Mouse (Mus musculus): ENCODE results near the gene Hist1h2bb. TPM values are rescaled to one million over a fixed set of nuclear protein-coding genes. Genes with fewer than 3 reads are reported as not detected.

Gene Hist1h2bb
- total RNA-seq, 2 experiments from 2014 or later: 215 to 270 TPM

DNA sequence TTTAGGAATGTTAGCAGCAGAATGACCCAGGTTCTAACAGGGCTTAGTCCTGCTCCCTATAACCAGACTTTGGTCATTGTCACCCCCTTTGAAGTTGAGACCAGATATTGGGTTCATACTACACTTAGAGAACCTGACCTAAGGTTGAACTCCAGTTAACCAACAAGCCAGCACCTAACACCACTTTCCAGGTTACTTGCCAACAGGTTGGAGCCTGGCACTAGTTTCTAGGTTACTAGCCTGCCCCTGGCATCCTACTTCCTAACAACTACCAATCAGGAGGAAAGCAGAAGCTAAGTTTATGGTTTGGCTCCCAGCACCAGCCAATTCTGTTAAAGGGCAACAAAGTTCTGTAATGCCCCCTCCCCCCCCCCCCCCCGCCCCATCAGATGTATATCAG lies 21.3 kb upstream of the Hist1h2bb start:
- no peak for DNase-seq (ENCODE audit: low spot score in 2 of 2)

DNA sequence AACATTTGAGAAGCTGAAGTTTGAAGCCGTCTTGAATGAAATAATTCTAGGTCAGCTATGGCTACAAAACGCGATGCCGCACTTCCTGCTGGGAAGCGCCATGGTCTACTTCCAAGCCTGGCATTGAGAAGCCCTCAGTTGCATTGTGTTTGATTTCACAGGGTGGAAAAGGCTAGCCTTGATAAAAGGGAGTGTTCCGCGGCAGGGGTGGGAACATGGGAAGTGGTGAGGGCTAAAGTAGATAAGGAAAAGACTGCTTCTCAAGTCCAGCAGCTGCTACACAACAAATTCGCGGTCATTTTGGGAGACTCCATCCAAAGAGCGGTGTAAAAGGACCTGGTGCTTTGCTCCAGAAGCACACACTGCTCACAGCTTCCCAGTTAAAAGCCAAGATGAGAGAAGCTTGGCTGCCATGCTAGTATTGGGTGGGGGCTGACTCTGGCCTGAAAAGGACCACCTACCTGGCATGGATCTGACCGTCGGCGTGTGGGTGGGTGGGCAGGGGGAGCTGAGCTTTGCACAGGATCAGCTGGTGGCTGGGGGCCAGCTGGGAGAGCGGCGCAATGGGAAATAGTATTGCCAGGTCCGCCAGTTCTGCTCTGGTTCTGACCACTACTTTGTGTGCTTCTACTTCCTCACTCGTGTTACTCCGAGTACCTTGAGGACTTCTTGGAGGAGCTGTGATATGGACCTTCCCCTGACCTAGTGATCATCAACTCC lies 17.9 kb upstream of the Hist1h2bb start:
- DNase-seq (ENCODE audit: low spot score in 2 of 2): no peak

- no peak for DNase-seq (ENCODE audit: low spot score in 2 of 2)
These were observed 17.4 kb upstream of the Hist1h2bb start for GRCm38 (mm10) chr13:23729192-23729525.

GRCm38 (mm10) chr13:23729706-23730105 lies 16.8 kb upstream of the Hist1h2bb start:
- DNase-seq (ENCODE audit: low spot score in 2 of 2): no peak

- no peak for DNase-seq (ENCODE audit: low spot score in 2 of 2)
These were observed 16.1 kb upstream of the Hist1h2bb start for GRCm38 (mm10) chr13:23730479-23730878.

- DNase-seq (ENCODE audit: low spot score in 2 of 2): no peak
These were observed 14.3 kb upstream of the Hist1h2bb start for GRCm38 (mm10) chr13:23732156-23732804.

DNA sequence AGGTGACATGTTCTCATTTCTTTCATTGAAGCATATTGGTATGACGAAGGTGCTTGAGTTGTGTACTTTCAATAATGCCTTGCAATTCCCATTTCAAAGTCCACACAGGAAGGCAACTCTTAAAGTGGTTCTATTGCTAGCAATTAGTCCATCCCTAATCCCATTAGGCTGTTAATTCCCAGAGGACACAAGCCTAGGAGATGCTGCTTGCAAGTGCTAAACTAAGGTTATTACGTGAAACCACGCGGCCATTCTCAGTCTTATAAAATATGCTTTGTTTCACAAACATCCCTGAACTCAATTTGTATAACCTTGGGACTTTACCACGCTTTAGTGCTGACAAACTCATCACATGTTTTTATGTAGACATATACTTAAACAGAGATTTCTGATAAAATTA lies 9.4 kb upstream of the Hist1h2bb start:
- no peak for DNase-seq (ENCODE audit: low spot score in 2 of 2)

GRCm38 (mm10) chr13:23738041-23738440 lies 8.5 kb upstream of the Hist1h2bb start:
- DNase-seq (ENCODE audit: low spot score in 2 of 2): no peak

- peak; percentile 85 to 92 for DNase-seq (ENCODE audit: low spot score in 2 of 2)
These were observed 7.9 kb upstream of the Hist1h2bb start, which contains the start of gene Hist1h1c for GRCm38 (mm10) chr13:23738677-23739068. Gene Hist1h1c, plus strand, starts transcription at chr13:23738808.

DNA sequence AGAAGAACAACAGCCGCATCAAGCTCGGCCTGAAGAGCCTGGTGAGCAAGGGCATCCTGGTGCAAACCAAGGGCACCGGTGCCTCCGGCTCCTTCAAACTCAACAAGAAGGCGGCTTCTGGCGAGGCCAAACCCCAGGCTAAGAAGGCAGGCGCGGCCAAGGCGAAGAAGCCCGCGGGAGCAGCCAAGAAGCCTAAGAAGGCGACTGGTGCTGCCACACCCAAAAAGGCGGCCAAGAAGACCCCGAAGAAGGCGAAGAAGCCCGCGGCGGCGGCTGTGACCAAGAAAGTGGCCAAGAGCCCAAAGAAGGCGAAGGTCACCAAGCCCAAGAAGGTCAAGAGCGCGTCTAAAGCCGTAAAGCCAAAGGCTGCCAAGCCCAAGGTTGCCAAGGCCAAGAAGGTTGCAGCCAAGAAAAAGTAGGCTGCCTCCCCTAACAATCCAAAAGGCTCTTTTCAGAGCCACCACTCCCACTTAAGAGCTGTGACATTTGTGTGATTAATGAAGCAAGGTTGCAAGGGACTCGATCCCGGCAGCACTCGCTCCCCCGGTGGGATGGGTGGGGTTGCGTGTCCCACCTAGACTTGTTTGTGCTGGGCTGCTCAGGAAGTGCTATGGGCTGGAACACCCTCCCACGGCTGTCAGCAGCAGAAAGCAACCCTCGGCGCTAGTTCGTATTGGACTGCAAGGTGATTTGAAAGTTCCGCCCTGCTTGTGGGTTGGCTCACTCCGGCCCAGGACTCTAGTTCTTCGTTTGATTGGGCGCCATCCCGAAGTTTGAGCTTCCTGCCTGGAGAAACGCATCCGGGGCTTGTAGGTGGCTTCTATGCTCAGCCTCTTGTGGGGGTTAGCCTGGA lies 7.2 kb upstream of the Hist1h2bb start:
- DNase-seq (ENCODE audit: low spot score in 2 of 2): peak; percentile 73 to 88

- DNase-seq (ENCODE audit: low spot score in 2 of 2): no peak
These were observed 6.6 kb upstream of the Hist1h2bb start for GRCm38 (mm10) chr13:23739922-23740252.

DNA sequence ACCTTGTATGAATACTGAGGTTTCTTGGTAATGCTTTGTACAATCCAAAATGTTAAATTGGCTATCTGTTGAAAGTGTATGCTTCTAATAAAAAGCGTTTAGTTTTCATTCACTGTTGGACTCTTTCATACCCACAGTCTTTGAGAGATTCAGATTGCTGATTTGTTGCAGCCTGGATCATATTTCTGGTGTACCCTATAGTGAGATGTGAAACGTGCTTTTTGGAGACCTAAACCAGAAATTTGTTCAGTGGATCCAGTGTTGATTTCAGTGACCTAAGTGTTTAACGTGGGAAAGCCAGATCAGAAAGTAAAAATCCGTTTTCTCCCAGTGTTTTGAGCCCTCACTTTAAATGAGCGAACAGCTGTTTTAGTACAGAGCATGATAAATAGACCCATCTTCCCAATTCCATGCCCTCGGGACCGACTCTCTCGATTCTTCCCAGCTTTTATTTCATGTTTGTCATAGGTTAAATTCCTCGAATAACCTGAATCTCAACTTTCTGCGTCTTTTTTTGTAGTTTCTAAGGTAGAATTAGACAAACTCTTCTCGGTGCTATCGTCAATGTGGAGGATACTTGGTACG lies 6.2 kb upstream of the Hist1h2bb start:
- no peak for DNase-seq (ENCODE audit: low spot score in 2 of 2)

DNA sequence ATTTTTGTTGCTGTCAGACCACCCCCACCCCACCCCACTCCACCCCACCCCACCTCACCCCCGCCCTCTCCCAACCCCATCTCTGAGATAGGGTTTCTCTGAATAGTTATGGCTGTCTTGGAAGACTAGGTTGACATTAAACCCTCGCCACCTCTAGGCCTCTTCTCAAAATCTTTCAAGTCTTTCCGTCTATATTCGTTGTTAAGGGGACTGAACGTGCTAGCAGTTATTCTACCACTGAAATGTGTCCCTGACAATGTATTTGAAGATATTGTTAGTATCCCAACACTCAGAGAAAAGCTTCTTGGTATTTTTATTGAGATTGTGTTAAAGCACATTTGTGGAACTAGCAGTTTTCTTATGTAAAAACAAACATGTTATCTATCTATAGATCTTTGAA lies 5.6 kb upstream of the Hist1h2bb start:
- no peak for DNase-seq (ENCODE audit: low spot score in 2 of 2)

DNA sequence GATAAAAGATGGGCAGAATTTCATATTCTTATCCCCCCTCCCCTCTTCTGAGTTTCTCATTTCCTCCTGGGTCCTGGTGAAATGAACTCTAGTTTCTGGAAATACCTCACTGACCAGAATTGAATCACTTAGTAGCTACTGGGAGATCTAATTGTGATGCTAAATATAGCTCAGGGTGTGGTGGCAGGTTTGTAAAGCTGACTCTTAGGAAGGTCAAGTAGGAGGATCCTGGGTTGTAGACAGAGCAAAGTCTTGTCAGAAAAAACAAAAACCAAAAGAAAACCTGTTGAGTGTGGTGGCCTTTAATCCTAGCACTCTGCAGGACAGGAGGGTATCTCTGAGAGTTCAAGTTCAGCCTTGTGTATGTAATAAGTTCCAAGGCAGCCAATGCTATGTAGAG lies 4.5 kb upstream of the Hist1h2bb start:
- no peak for DNase-seq (ENCODE audit: low spot score in 2 of 2)

- DNase-seq (ENCODE audit: low spot score in 2 of 2): no peak
These were observed 3.3 kb upstream of the Hist1h2bb start for GRCm38 (mm10) chr13:23743215-23743614.

DNA sequence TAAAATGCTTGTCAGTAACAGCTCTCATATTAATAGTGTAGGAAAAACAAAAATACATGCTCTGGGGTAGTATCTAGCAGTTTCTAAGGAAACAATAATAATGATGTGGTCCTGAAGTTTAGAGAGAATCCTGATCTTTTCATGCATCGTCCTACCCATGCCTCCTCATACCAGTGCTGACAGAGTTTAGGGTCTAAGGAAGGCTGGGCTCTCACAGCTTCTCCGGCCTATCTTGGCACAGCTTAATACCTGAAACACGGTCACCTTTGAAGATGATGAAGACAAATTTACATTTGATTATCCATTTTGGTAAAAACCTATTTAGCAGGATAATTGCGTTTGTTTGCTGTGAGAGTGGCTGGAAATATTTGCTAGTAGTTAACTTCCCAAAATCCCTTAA lies 2.6 kb upstream of the Hist1h2bb start:
- no peak for DNase-seq (ENCODE audit: low spot score in 2 of 2)

DNA sequence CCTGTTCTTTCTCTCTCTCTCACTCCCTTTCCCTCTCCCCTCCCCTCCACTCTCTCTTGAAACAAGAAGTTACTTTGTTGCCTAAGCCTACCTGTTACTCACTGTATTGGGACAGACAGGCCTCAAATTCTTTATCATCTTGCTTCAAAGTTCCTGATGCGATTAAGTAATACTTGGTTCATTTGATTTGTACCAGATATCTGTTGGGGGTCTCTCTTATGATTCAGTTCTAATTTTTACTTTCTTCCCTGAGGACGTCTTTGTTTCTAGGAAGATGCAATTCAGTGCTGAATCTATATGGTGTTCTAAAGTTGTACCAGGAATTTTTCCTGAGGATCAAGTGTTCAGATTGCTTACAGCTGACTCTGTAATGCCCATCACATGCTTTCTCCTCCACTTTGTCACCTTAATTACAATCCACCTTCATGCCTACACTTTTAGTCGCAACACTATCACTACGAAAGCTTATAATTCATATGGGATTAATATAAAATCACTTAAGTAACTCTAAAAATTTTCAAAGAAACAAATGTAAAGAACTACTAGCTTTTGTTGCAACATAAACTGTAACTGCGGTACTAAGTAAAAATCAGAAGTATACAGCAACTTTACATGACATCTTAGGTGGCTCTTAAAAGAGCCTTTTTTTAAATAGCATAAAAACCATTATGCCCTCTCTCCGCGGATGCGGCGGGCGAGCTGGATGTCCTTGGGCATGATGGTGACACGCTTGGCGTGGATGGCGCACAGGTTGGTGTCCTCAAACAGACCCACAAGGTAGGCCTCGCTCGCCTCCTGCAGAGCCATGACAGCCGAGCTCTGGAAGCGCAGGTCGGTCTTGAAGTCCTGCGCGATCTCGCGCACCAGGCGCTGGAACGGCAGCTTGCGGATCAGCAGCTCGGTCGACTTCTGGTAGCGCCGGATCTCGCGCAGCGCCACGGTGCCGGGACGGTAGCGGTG lies 1.8 kb upstream of the Hist1h2bb start:
- DNase-seq (ENCODE audit: low spot score in 2 of 2): no peak

- peak; percentile 59 to 84 for DNase-seq (ENCODE audit: low spot score in 2 of 2)
These were observed 963 bp upstream of the Hist1h2bb start, which contains the start of gene Hist1h3c for GRCm38 (mm10) chr13:23745381-23746161. Gene Hist1h3c, minus strand, starts transcription at chr13:23745602.

- no peak for DNase-seq (ENCODE audit: low spot score in 2 of 2)
These were observed 752 bp downstream of the Hist1h2bb start for GRCm38 (mm10) chr13:23747081-23747891.

Measured in gastrocnemius, postnatal 4 days (tissue).